ENCODE assay signal across 14 mouse cellular contexts in genomic region chr13:36416546-36416945, GRCm38 (mm10).
"Had no signal": no experiment of that assay in that cellular context is flagged by ENCODE, and none has a peak within 500 bp of the region (broad histone marks: within the 10 kb centered on the region; RNA-seq: fewer than 3 reads in every experiment).

No protein-coding gene starts in this region.

- ATAC-seq: midbrain, embryonic 16.5 days had no signal

- DNase-seq: lung, adult 18-20 months; lung, embryonic 14.5 days; lung, postnatal 10 days; lung, postnatal 4 days; midbrain, embryonic 14.5 days; retina, postnatal 1 day; right cerebral cortex, adult 18-20 months; right cerebral cortex, postnatal 25 days; right cerebral cortex, postnatal 4 days; spleen, adult 18-20 months; thymus, adult 18-20 months; thymus, postnatal 14 days; thymus, postnatal 36 days had no signal
